Mouse (Mus musculus) CD4-positive, CD25-positive, alpha-beta regulatory T cell, adult 4 months (primary cell): ENCODE measurements around the gene Olfr1367. TPM values are rescaled to one million over a fixed set of nuclear protein-coding genes. Genes with fewer than 3 reads are reported as not detected.

Experiments
- ATAC-seq: one replicate; pipeline ENCODE4 v1.8.0; 2017
- polyA plus RNA-seq, 2 experiments: library from polyadenylated mRNA; unstranded; fragments of 100-300 nt; shearing (Covaris generic); gene quantifications; one replicate each; pipeline ENCODE4 v1.2.1; 2017

The Olfr1367 gene
- polyA plus RNA-seq, 2 experiments from 2014 or later = not detected

DNA sequence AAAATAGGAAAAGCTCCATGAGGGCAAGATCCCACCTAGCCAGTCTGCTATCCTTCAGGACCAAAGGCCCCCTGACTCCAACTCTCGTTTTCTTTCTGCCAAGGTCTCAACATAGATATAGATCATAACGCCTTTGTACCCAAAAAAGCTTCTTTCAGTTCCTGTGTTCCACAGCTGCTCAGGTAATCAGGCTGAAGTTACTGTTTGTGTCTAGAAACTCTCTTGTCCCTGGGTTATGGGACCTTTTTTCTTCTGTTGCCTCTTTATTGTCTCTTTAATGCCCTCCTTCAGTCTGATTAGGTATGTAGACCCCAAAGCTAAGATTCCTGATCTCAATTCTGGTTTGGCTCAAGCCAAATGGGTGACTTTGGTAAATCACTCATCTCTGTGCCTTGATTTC, 50.8 kb downstream of the Olfr1367 start:
- no peak for ATAC-seq

Other genes starting within 250 kb of the Olfr1367 start
- gene Olfr1369-ps1, start 235.4 kb upstream of the Olfr1367 start, polyA plus RNA-seq = under 1 TPM in 1 of 2 experiments, not detected in 1; 0.27 TPM
- not detected for gene Olfr263, start 217.3 kb upstream of the Olfr1367 start, polyA plus RNA-seq
- not detected for gene Olfr1368, start 201.0 kb upstream of the Olfr1367 start, polyA plus RNA-seq
- 10 to 100 TPM; 10.5 to 13.5 TPM for gene Trim27, start 167.5 kb upstream of the Olfr1367 start, polyA plus RNA-seq
- not detected for gene Gpx5, start 54.2 kb upstream of the Olfr1367 start, polyA plus RNA-seq
- gene Gpx6, start 34.8 kb upstream of the Olfr1367 start, polyA plus RNA-seq = not detected
- 10 to 100 TPM in 1 of 2 experiments, 1 to 10 TPM in 1; 7.7 to 10.6 TPM for gene Zscan12, start 15.9 kb downstream of the Olfr1367 start, polyA plus RNA-seq
- 10 to 100 TPM; 31.1 to 45.5 TPM for gene Zkscan3, start 55.8 kb downstream of the Olfr1367 start, polyA plus RNA-seq
- 1 to 10 TPM; 1.3 to 1.7 TPM for gene Pgbd1, start 94.1 kb downstream of the Olfr1367 start, polyA plus RNA-seq
- gene Zscan26, start 106.8 kb downstream of the Olfr1367 start, polyA plus RNA-seq = 10 to 100 TPM; 78.3 to 80.7 TPM
- gene Nkapl, start 121.6 kb downstream of the Olfr1367 start, polyA plus RNA-seq = under 1 TPM in 1 of 2 experiments, not detected in 1; 0.36 TPM
- not detected for gene Zkscan4, start 132.0 kb downstream of the Olfr1367 start, polyA plus RNA-seq
- gene Gm10065, start 132.5 kb downstream of the Olfr1367 start, polyA plus RNA-seq = not detected
- under 1 TPM; 0.51 to 0.95 TPM for gene AK157302, start 148.3 kb downstream of the Olfr1367 start, polyA plus RNA-seq
- 10 to 100 TPM in 1 of 2 experiments, not detected in 1; 29.3 TPM for gene Gm11273, start 154.5 kb downstream of the Olfr1367 start, polyA plus RNA-seq
- 1 to 10 TPM; 5.2 to 6.1 TPM for gene Zkscan8, start 184.2 kb downstream of the Olfr1367 start, polyA plus RNA-seq
- gene Olfr1366, start 195.9 kb downstream of the Olfr1367 start, polyA plus RNA-seq = not detected
- gene Olfr1535, start 213.0 kb downstream of the Olfr1367 start, polyA plus RNA-seq = under 1 TPM in 1 of 2 experiments, not detected in 1; 0.32 TPM
- gene Olfr1364, start 234.8 kb downstream of the Olfr1367 start, polyA plus RNA-seq = not detected